Mouse (Mus musculus) layer of hippocampus, adult 18-20 months (tissue): ENCODE measurements around the gene Grin2c. TPM values are rescaled to one million over a fixed set of nuclear protein-coding genes. Genes with fewer than 3 reads are reported as not detected.
A peak's percentile ranks its signal among the peaks of the same experiment; 100 is the strongest.

Experiments
- DNase-seq, 2 experiments: peaks; one replicate each; pipeline ENCODE4 v3.0.0; 2022; ENCODE audit warnings: low spot score in 2 of 2
- total RNA-seq, 2 experiments: library from RNA; stranded (reverse); gene quantifications; 2 replicates each; pipeline ENCODE4 v1.2.3; 2021

The Grin2c gene
- total RNA-seq, 2 experiments from 2014 or later: 43.3 to 44.8 TPM

DNA sequence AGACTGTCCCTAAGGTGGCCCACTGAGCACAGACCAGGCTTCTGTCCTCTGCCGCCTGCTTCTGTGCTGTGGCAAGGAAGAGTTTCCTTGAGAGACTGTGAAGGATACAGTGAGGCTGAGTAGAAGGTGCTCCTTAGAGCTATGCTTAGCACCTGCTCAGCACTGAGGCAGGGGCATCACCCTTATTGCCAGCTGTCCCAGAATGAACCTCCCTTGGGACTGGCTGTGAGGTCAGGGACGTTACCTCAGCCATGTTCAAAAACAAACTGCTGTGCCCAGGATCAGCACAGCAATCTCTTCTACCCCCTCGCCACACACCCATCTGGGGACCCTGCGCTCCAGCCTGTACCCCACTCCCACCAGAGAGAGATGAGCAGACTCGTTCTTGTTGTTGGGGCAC, 34.2 kb downstream of the Grin2c start:
- no peak for DNase-seq

DNA sequence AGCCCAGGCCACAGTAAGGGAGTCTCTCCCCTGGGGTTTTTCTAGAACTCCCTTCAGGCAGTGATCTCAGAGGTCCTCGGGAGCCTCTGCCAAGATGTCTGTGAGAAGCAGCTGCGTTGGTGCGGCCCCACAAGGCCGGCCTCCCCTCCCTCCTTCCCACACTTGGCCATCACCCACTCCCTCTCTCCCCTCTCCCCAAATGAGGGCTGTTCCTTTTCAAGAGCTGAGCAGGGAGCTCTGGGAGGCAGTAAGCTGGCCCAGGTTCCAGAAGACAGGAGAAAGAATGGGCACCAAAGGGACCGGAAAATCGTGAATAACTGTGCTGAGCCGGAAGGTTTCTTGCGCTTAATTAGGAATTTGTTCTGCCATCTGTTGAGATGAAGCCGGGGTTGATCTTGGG, 35.1 kb downstream of the Grin2c start:
- DNase-seq: peak in 1 of 2 experiments; percentile 42

DNA sequence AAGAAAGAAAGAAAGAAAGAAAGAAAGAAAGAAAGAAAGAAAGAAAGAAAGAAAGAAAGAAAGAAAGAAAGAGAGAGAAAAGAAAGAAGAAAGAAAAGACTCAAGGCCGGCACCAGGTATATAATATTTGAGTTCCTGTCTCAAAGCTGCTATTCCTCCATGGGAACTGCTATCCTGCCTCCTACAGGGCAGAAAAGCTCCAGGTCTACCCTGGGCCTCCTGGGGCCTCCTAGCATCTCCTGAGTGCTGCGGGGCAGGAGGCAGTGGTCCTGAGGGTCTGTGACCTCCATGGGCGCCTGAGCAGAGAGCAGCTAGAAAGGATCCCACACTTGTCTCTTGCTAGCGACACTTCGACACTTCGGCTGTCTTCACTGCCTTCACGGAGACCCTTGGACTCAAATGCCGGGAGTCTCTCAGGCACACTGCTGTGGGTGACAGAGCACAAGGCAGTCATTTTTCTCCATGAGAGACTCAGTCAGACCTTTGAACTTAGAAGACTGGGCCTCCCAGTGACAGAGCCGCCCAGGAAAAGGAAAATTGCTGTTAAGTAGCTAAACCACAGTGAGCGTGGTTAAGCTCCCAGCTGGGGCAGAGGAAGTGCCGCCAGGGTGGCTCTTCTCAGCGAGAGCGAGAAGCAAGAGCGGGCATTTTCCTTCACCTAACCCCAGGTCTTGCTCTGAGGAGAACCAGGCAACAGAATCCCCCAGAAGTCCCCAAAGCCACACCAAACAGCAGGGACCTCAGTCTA, 35.7 kb downstream of the Grin2c start:
- no peak for DNase-seq

DNA sequence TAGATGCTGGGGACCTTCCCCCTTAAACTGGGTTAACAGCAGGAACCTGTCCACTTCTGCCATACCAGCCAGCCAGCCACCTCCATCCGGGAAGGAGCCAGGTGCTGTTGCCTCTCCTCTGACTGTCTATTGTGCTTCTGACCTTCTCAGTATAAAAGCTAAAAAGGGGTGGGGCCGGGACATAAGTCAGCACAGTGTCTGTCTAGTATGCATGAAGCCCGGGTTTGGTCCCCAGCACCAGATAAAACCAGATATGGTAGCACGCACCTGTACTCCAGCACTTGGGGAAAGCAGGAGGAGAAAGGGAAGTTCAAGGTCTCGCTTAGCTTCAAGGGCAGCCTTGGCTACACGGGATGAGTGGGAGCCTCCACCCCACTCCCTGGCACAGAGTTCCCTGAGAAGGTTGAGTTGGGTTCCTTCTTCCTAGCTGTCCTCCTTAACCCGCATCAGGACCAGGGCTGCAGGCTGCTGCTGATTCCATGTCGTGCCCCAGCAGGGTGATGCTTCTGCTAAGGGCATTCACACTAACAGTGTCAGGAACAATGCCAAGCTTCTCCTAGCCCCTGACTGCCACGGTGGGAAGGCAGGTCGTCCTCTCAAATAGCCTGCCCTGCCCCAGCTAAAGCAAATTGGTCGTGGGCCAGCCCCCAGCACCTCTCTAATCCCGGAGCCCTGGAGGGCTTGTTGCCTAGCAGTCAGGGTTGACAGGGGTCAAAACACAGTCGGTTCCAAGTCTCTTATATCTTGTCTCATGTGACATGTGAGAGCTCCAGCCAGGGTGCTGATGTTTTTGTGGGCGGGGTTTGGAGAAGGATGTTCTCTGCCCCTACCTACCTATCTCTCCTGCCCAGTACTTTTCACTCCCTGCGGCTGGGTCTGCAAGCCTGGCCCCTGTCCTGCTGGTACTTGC, 37.8 kb downstream of the Grin2c start:
- DNase-seq: no peak

DNA sequence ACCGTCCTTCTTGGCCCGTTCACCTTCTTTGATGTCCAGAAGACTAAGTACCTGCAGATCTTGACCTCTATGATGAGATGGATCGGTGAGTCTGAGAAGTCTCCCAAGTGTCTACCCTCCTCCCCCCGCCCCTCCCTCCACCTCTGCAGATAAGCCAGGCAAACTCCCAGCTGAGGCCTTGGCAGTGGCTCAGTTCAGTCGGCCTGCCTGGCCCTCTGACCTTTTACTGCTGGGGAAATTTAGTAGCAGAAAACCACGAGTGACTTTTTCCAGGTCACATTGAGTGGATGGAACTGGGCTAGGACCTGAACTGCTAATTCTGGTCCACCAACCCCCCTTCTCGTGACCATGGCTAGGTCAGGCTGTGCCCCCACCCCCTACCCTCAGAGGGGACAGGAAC, 38.6 kb downstream of the Grin2c start:
- DNase-seq: no peak

DNA sequence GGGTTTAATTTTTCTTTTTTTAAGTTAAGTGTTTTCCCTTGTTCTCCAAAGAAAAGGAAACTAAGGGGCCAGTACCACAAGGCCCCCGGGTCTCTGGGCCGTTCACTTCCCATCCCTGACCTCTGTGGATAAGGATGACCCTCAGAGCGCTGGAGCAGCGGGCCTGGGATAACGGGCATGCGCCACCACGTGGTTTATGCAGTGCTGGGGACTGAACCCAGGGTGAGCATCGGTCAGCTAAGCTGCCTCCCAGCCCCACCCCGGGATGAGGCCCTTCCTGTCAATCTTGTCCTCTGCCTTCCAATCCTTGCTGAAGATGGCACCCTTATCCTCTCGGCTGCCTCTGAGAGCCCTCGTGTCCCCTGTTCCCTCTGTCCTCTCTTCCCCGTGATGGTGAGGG, 39.4 kb downstream of the Grin2c start:
- DNase-seq: no peak

DNA sequence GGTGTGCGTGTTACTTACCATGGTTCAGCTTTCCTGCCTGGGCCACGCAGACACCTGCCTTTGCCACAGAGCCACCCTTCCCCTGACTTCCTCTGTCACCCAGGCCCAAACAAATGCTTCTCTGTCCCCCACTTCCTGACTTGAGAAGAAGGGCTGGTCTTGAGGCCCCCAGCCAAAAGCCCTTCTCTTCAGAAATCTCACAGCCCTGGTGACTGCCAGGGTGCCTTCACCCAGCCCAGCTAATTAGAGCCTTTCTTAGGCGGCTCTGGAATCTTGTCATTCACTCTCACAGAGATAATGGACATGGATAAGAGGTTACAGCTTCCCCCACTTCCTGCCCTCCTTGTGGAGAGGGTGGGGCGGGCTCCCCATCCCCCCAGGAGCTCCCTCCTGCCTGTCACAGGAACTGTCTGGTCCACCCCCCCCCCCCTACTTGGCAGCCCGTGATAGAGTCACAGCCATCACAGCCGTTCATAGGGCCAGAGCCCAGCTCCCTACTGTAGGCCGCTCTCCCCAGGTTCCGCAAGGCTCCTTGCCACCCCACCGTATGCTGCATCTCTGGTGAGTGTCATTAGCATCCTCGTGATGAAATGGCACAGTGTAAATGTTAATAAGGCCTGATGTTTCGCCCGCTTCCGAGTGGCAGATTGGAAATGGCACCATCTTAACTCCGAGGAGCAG, 40.1 kb downstream of the Grin2c start:
- peak in 1 of 2 experiments; percentile 38 for DNase-seq

DNA sequence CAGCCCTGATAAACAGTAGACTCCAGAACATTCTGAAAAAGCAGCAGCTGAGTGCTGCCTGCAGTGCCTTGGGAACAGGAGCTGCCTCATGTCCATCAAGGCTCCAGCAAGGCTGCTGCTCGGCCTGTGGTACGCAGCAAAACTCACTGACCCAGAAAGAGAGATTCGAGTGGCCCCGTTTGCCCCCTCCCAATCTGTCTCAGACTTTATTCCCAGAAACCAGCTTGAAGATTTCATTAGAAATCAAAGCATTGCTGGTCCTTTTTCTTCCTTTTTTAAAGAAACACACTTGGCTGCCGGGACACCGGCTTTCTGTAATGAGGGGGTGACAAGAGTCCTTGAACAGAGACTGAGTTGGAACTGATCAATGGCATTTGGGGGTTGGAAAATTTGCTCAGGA, 41.7 kb downstream of the Grin2c start:
- DNase-seq: peak in 1 of 2 experiments; percentile 43

DNA sequence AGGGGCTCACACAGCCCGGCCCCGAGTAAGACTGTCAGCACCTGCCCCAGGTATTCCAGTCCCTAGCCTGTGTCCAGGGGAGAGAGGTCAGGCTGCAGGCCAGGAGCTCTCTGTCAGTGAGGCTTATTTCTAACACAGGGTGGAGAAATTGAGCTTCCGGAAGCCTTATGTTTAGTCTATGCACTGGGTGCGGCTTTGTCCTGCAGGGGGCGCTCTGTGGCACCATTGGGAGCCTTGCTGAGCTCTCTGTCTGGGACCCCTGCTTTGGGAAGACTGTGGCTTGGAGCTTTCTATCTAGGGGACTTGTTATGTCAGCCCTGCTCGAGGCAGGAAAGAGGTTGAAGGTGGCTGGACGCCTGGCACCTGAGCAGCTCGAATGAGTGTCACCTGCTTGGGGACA, 42.2 kb downstream of the Grin2c start:
- peak in 1 of 2 experiments; percentile 64 for DNase-seq

DNA sequence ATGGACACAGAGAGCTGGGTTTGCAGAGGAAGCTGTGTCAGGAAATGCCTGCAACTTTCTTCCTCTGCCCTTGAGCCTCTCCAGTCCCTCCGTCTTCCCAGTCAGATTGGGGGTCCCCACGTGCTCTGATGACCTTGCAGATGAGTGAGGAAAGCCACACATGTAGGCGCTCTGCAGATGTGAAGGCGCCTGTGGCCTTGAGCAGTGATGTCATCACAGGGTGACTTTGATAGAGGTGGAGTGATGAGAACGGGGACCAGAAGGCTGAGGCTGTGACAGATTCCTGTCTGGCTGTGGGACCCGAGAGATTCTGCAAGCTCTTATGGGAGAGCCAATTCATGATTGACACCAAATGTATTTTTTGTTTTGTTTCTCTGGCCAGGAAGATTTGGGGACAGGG, 43.2 kb downstream of the Grin2c start:
- no peak for DNase-seq

DNA sequence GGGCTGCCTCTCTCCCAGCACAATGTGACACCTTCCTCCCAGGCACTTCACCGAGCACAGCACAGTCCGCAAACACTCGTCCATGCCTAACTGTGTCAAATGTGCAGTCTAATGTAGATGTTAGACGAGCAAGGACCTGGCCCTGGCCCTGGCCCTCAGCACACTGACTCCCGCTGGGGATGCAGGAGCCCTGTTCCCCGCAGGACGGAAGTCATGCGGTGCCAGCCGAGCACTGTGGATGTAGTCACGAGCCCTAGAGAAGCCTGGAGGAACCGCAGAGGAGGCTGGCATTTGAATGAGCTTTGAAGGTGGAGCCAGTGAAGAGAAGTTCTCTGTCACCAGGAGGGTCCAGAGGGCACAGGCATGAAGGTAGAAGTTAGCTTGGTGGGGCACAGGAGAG, 43.6 kb downstream of the Grin2c start:
- DNase-seq: no peak

DNA sequence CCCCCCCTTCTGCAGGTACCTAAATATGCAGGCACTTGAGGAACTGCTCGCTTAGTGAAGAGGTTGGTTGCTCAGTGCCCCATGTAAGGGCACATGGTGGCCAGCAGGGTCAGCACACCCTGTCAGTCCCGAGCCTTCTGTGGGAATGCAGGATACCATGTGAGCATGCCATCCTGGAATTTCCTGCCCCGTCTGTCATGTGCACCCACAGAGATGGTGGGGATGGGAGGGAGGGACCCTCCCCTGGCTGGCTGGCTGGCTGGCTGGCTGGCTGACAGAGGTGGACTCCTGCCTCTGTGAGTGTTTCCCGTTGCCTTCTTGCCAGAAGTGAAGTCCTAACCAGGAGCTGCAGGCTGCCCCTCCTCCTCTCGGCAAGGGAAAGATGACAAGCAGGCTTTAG, 44.5 kb downstream of the Grin2c start:
- no peak for DNase-seq

DNA sequence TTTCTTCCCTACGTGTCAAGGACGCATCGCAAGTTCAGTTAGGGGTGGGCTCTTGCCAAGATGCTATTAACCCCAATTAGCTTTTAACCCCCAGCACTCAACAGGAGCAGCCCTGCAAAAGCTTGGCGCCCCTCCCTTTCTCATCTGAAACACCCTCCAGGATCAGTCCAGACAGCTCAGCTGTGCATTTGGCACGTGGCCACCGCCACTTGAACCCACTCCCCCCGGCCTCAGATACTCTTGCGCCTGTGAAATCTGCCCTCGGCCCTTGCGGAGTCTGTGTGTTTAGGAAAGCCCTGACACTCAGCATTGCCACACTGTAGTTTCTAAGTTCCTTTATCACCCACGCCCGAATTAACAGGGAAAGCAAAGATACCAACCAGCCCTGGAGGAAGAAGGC, 45.0 kb downstream of the Grin2c start:
- DNase-seq: no peak

DNA sequence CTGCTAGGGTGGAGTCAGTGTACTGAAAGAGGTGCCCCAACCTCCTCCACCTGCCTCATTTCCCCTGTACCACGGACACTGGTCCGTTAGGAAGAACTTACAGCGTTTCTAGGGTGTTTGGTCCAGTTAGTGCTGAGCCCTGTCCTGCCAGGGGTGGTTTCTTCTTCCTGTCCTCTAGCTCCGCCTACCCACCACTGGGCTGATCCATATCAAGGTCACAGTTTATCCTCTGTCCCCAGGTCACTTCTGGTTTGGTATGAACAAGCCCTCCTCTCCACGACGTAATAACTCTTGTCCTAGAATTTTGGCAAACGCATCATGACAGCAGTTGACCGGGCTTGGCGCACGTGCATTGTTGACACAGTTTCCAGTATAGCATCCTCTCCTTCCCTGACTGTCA, 47.4 kb downstream of the Grin2c start:
- no peak for DNase-seq

DNA sequence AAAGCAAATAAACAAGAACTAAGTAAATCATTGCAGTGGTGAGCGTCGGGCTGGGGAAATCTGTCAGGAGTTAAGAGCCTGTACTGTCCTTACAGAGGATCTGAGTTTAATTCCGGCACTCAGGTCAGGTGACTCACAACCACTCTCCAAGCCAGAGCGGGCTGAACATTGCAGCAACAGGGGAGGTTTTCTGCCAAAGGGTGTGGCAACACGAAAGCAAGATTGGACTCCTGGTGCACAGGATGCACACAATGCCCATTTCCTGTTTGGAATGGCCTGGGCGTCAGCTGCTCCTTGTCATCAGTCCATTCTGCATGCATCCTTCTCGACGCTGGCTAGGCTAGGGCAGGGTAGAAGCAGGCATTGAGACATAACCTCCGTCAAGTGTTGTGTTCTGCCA, 47.8 kb downstream of the Grin2c start:
- DNase-seq: no peak

DNA sequence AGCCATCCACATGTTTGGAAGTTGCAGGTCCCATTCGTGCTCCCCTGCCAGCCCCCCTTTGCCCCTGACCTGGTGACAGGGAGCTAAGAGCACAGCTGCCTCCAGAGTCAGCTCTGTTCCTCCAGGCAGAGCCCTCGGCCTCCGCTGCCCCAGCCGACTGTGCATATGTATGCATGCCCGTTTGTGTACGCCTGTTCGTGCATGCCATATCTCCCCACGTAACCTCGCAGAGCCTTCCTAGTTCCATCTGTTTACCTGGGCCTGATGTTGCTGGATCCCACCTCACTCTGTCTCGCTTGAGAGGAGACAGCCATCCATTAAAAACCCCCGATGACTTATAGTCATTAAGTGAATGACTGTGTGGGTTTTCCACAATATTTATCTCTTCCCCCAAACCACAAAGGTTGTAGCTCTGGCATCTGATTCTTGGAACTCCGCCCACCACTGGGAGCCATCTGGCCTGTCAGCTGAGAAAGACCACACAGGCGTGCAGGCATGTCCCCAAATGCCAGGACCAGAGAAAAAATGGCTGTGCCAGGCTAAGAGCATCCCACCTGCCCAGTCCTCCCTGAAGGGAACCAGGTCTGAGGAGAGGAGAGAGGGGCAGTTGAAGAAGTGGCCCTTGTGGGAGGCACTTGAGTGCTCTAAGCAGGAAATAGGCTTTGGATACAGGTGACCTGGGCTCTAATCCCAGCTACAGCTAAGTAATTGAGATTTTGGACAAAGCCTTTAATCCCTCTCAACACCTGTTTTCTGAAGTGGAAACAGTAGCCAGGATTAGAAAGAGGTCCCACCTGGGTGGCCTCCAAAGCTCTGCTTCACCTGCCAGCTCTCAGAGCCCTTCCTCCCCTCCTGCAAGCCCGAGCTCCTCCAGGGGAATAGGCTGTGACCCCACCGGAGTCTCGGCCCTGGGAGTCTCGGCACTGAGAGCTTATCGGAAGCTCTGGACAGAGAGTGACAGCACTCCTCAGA, 49.3 kb downstream of the Grin2c start:
- peak in 1 of 2 experiments; percentile 60 for DNase-seq

DNA sequence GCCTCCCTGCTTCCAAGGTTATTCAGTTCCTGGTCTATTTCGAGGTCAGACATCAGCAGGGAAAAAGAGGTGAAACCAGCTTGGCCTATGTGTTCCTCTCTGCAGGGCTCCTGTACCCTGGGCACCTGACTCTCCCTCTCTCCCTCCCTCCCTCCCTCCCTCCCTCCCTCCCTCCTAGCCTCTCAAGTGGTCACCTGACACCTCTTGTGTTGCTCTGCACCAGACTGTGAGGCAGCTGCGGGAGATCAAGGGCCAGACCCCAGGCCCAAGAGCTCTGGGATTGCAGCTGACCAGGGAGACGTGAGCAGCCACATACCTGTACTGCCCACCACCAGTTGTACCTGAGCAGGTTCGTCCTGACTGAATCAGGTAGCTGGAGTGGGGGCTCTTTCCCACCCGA, 51.9 kb downstream of the Grin2c start:
- DNase-seq: no peak

DNA sequence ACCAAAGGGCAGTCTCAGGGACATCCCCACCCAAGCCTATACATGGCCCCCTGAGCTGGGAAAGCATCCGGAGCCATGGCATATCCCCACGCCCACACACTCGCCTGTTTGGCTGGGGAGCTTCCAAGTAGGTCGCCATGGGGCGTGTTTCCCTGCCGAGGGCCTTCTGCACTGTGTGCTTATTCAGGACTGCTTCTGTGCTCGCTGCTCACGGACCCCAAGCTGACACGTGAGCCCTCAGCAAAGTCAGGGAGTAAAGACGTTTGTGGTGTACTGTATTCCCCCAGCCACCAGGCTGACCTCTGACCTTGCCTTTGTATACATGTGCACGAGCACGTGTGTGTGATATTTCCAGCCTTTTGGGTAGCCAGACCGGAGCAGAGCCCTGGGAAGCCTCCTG, 54.9 kb downstream of the Grin2c start:
- DNase-seq: no peak

DNA sequence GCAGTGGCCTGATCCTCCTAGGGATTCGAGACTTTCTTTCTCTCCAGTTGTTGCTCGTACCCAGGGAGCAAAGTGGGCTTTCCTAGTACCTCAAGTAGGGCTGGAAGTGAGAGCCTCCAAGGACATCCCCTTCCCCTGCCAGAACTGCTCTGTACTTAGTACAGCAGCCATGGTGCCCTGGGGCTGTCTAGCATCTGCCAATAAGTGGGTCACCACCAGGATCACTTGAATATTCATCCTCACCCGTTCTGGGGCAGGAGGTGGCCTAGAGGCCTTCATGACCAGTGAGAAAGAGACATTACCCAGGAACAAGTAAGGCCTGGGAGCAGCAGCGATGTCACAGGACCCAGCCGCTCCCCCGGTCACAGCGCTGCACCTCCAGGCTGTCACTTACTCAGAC, 57.1 kb downstream of the Grin2c start:
- DNase-seq: no peak
